Mouse (Mus musculus): ENCODE data around the gene Acvr1. TPM values are rescaled to one million over a fixed set of nuclear protein-coding genes. Genes with fewer than 3 reads are reported as not detected.

Acvr1 gene
- polyA plus RNA-seq, 1 experiment from 2014 or later, result 4.5 TPM

DNA sequence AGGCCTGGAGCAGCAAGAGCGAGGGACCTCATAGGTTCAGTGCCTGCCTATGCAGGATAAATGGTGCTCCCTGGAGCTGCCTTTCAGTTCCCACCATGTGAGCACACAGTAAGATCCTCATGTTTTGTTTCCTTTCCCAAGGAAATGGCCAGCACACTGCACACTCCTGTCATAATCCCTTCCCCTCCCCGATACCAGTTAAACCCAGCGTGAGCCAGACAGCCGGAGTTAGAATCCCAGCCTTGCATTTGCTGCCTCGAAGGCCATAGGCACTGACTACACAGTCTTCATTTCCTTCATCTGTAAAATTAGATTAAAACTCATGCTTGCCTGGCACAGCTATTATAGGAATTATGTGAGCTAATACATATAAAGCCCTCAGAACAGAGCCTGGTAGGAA is 37.6 kb downstream of the Acvr1 start:
- no peaks in the 10 kb centered on the region for H3K9me3 ChIP-seq (replicated peaks)
- H3K27me3 ChIP-seq (ENCODE audit: low read depth, poor library complexity, severe bottlenecking), result no peaks in the 10 kb centered on the region
- no peaks in the 10 kb centered on the region for H3K36me3 ChIP-seq
- WGBS, result 86% methylated on average over 5 of the region's 5 CpGs
- H3K4me3 ChIP-seq, result no peak overlapping the region
- H3K4me1 ChIP-seq, result peaks cover 64% of the 10 kb centered on the region
- H3K27ac ChIP-seq, result no peak overlapping the region
- DNase-seq (ENCODE audit: low spot score), result no peak

DNA sequence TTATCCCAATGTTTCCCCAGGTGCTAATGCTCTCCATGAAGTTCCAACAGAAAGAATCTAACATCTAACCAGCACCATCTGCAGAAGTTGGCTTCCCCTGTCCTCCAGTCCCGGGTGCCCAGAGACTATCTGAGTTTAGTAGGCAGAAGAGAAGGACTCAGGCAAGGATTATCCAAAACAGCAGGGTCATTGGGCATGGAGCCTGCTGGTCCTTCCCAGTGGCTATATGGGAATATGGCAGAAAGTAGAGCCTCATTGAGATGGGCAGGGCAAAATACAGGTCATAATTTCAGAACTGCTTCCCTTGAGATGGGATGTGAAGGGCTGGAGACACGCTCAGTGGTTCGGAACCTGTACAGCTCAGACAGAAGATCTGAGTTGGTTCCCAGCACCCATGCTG is 39.2 kb downstream of the Acvr1 start:
- H3K4me1 ChIP-seq, result peaks cover 48% of the 10 kb centered on the region
- 90% methylated on average over 3 of the region's 3 CpGs for whole genome bisulfite sequencing
- H3K4me3 ChIP-seq, result no peak overlapping the region
- no peaks in the 10 kb centered on the region for H3K36me3 ChIP-seq
- no peak for DNase-seq (ENCODE audit: low spot score)
- H3K9me3 ChIP-seq (replicated peaks), result no peaks in the 10 kb centered on the region
- H3K27me3 ChIP-seq (ENCODE audit: low read depth, poor library complexity, severe bottlenecking), result no peaks in the 10 kb centered on the region
- H3K27ac ChIP-seq, result no peak overlapping the region

DNA sequence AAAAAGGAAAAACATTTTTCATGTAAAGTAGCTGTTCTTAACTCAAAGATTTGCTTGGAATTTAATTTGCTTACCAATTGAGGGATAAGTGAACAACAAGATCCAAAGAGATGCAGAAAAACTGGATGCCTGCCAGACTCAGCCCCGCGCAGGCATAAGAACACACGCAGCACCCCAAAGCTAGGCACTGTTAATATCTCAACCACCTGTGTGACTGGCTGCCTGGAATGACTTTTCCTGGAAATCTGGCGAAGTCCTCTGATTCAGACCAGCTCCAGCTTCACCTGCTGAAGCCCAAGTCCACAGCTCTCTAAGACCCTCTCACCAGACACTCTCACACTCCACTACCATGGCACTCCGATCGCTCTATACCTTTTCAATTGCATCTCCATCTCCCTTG is 42.6 kb downstream of the Acvr1 start:
- Histone ChIP-seq H3K4me1 (peaks cover 17% of the 10 kb centered on the region), H3K27me3 (ENCODE audit: low read depth, poor library complexity, severe bottlenecking) (no peaks in the 10 kb centered on the region), H3K36me3 (no peaks in the 10 kb centered on the region), H3K4me3 (no peak overlapping the region), H3K9me3 (replicated peaks) (no peaks in the 10 kb centered on the region), H3K27ac (no peak overlapping the region)
- 92% methylated on average over 6 of the region's 6 CpGs for WGBS
- no peak for DNase-seq (ENCODE audit: low spot score)

DNA sequence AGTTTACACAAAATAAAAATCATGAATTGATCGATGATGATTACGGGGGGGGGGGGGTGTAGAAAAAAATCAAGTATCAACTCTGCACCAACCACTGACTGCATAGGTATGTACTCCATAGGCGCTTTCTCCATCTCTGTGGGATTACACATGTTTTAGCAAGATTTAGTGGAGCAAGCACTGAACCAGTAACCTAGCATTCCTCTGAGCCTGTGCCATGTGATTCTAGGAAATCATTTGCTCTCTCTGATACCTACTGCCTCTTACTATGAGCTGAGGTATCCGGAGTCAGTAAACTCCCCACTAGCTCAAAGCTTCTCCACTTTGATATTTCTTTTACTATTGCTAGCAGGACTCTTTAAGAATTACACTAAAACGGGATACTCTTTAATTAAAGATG is 43.1 kb downstream of the Acvr1 start:
- Histone ChIP-seq H3K27me3 (ENCODE audit: low read depth, poor library complexity, severe bottlenecking) (no peaks in the 10 kb centered on the region), H3K4me1 (peaks cover 15% of the 10 kb centered on the region), H3K9me3 (replicated peaks) (no peaks in the 10 kb centered on the region), H3K36me3 (no peaks in the 10 kb centered on the region), H3K27ac (no peak overlapping the region), H3K4me3 (no peak overlapping the region)
- WGBS, result 94% methylated on average over 5 of the region's 5 CpGs
- DNase-seq (ENCODE audit: low spot score), result no peak

DNA sequence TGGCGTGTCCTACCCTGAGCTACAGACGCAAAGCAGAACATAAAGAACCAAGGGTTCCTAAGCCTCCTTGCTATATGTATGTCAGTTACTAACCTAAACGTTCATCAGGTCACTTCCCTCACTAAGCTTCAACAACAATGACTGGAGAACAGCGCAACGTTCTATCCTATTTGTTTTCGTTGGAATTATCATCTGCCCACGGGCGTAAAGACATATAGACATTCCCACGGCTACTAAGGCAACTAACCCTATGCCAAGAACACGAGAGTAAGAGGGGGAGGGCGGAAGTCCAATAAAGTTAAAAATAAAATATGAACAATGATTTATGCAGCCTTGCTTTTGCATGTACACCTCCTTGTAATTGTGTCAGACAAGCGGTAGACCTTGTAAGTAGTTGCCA is 43.9 kb downstream of the Acvr1 start:
- no peak for DNase-seq (ENCODE audit: low spot score)
- Histone ChIP-seq H3K4me3 (no peak overlapping the region), H3K9me3 (replicated peaks) (no peaks in the 10 kb centered on the region), H3K27ac (no peak overlapping the region), H3K27me3 (ENCODE audit: low read depth, poor library complexity, severe bottlenecking) (no peaks in the 10 kb centered on the region), H3K36me3 (no peaks in the 10 kb centered on the region), H3K4me1 (peaks cover 10% of the 10 kb centered on the region)
- WGBS, result 91% methylated on average over 12 of the region's 12 CpGs

DNA sequence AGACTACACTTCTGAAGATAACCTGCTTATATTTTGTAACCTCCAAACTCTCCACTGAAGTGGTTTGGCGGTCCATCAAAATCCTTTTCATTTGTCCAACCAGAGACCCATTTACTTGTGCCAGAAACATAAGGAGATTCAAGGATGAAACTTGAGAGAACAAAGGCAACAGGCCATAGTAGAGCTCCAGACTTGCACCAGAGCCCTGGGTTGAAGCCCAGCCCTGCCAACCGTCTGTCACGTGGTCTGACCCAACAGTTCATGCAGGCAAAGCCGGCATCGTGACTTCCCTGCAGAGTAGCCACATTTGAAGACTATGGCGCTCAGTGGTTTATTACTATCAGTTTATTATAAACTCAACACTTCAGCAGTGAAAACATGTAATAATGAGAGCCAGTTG is 45.3 kb downstream of the Acvr1 start:
- H3K36me3 ChIP-seq, result no peaks in the 10 kb centered on the region
- no peaks in the 10 kb centered on the region for H3K27me3 ChIP-seq (ENCODE audit: low read depth, poor library complexity, severe bottlenecking)
- no peak overlapping the region for H3K4me3 ChIP-seq
- no peak for DNase-seq (ENCODE audit: low spot score)
- H3K27ac ChIP-seq, result no peak overlapping the region
- no peaks in the 10 kb centered on the region for H3K4me1 ChIP-seq
- WGBS, result 87% methylated on average over 6 of the region's 6 CpGs
- H3K9me3 ChIP-seq (replicated peaks), result no peaks in the 10 kb centered on the region

DNA sequence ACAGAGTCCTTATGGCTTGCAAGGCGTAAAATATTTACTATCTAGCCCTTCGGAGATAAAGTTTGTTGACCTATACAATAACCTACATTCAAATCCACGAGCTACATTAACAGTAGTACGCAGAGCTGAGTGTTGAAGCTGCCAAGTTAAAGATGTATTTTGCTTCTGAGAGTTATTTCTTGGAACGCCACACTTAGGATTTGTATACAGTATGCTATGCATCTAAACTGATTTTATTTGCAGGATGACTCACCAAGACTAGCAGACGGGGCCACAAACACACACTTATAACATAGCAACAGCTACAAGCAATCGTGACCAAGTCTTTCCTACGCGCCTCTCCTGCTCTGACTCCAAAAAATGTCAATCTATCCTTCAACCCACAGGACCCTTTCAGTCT is 46.2 kb downstream of the Acvr1 start:
- H3K4me1 ChIP-seq, result peaks cover 8% of the 10 kb centered on the region
- no peaks in the 10 kb centered on the region for H3K9me3 ChIP-seq (replicated peaks)
- WGBS, result 96% methylated on average over 9 of the region's 9 CpGs
- no peak for DNase-seq (ENCODE audit: low spot score)
- H3K27ac ChIP-seq, result no peak overlapping the region
- no peak overlapping the region for H3K4me3 ChIP-seq
- no peaks in the 10 kb centered on the region for H3K27me3 ChIP-seq (ENCODE audit: low read depth, poor library complexity, severe bottlenecking)
- no peaks in the 10 kb centered on the region for H3K36me3 ChIP-seq

DNA sequence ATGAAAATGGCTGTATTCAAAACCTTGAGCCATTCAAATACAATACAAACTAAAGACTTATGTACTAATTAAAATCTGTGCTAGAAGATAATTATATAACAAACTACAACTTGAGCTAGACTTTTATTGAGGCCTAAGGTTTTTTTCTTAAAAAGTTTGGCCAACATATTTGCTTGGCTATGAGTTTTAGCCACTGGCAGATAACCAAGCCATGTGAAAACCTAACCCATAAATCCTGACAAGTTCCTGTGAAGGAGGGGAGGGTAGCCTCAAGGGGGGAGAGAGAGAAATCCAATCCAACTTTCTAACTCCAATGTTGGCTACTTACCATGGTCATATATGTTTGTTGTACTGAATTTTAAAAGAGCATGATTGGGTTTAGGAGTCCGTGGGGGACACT is 48.4 kb downstream of the Acvr1 start:
- no peaks in the 10 kb centered on the region for H3K9me3 ChIP-seq (replicated peaks)
- no peaks in the 10 kb centered on the region for H3K36me3 ChIP-seq
- H3K27ac ChIP-seq, result no peak overlapping the region
- no peak for DNase-seq (ENCODE audit: low spot score)
- no peaks in the 10 kb centered on the region for H3K27me3 ChIP-seq (ENCODE audit: low read depth, poor library complexity, severe bottlenecking)
- H3K4me3 ChIP-seq, result no peak overlapping the region
- WGBS, result 93% methylated on average over 1 of the region's 1 CpGs
- H3K4me1 ChIP-seq, result peaks cover 8% of the 10 kb centered on the region

DNA sequence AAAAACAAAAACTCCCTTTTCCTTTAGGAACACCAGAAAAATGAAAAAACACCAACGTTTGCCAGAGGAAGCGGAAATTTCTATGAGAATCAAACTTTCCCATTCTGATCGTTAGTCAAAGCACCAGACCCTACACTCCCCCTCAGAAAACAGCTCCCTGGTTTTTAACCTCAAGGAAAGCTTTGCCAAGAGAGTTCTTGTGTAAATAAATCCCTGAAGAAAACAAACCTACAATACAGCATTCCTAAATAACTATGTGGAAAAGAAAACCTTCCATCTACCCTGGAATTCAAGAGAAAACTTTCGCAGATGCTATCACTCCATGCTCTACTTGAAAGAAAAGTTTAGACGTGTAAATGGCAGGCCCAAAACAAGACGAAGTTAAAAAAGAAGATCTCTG is 50.0 kb downstream of the Acvr1 start:
- Histone ChIP-seq H3K27ac (no peak overlapping the region), H3K36me3 (no peaks in the 10 kb centered on the region), H3K4me3 (no peak overlapping the region), H3K9me3 (replicated peaks) (no peaks in the 10 kb centered on the region), H3K27me3 (ENCODE audit: low read depth, poor library complexity, severe bottlenecking) (no peaks in the 10 kb centered on the region), H3K4me1 (peaks cover 11% of the 10 kb centered on the region)
- DNase-seq (ENCODE audit: low spot score), result no peak
- WGBS, result 72% methylated on average over 6 of the region's 6 CpGs

DNA sequence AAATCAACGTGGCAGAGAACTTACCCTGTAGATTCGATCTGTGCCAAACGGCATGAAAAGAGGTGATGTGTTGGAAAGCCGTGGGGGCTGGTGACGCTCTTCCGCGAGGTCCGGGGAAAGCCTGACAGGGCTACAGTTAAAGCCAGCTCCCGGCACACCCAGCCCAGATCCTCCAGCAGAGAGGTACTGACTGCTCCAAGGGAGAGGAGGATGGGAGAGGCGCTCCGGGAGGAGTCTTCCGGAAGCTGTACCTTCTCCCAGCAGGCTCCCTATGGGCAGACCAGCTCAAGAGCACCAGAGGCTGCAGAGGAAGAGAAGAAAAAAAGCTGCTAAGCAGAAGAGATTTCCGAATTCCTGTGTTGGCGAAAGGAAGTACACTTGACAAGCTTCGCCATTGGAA is 51.0 kb downstream of the Acvr1 start:
- no peak for DNase-seq (ENCODE audit: low spot score)
- Histone ChIP-seq H3K9me3 (replicated peaks) (no peaks in the 10 kb centered on the region), H3K4me3 (no peak overlapping the region), H3K4me1 (peaks cover 11% of the 10 kb centered on the region), H3K27me3 (ENCODE audit: low read depth, poor library complexity, severe bottlenecking) (no peaks in the 10 kb centered on the region), H3K27ac (no peak overlapping the region), H3K36me3 (no peaks in the 10 kb centered on the region)
- whole genome bisulfite sequencing, result 32% methylated on average over 15 of the region's 15 CpGs

DNA sequence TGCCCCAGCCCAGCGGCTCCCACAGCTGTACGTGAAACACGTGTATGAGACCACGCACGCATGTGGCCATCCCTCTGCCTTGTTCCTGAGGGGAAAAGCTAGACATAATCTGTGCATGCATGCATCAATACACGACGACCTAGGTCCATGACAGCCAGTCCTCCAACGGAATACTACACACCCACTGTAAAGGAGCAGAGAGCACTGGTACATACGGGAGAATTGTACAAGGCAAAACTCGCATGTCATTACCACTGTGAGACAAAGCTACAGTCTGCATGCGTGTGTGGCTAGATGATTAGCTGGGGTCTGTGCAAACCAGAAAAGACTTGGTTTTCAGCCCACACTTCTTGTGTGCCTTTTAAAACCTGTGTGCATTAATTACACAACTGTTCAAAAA is 52.5 kb downstream of the Acvr1 start:
- no peak overlapping the region for H3K27ac ChIP-seq
- 96% methylated on average over 11 of the region's 11 CpGs for WGBS

DNA sequence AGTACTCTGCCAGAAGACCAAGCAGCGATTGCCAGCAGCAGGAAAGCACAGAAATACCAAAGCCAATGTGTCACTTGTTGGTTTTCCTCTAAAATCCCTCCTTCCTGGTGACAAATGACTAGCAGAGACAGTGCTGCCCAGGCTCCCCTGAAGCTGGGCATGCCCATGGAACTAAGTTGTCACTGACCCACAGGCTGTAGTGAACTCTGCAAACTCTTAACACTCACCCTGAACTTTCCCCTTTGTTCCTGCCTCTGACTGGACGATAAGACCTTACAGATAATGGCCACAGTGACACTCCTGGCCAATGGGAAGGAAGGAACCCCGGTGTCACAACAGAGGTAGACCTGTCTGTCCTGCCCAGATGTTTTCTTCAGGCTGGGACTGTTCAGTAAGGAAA is 53.7 kb downstream of the Acvr1 start:
- H3K36me3 ChIP-seq, result no peaks in the 10 kb centered on the region
- no peaks in the 10 kb centered on the region for H3K27me3 ChIP-seq (ENCODE audit: low read depth, poor library complexity, severe bottlenecking)
- H3K4me3 ChIP-seq, result no peak overlapping the region
- no peak overlapping the region for H3K27ac ChIP-seq
- no peaks in the 10 kb centered on the region for H3K9me3 ChIP-seq (replicated peaks)
- WGBS, result 81% methylated on average over 3 of the region's 3 CpGs
- no peak for DNase-seq (ENCODE audit: low spot score)
- H3K4me1 ChIP-seq, result peaks cover 13% of the 10 kb centered on the region

More for the DNA sequence above, 52.5 kb downstream of the Acvr1 start:
- no peaks in the 10 kb centered on the region for H3K36me3 ChIP-seq
- no peak for DNase-seq (ENCODE audit: low spot score)
- peaks cover 13% of the 10 kb centered on the region for H3K4me1 ChIP-seq
- H3K27me3 ChIP-seq (ENCODE audit: low read depth, poor library complexity, severe bottlenecking), result no peaks in the 10 kb centered on the region
- H3K9me3 ChIP-seq (replicated peaks), result no peaks in the 10 kb centered on the region
- no peak overlapping the region for H3K4me3 ChIP-seq

DNA sequence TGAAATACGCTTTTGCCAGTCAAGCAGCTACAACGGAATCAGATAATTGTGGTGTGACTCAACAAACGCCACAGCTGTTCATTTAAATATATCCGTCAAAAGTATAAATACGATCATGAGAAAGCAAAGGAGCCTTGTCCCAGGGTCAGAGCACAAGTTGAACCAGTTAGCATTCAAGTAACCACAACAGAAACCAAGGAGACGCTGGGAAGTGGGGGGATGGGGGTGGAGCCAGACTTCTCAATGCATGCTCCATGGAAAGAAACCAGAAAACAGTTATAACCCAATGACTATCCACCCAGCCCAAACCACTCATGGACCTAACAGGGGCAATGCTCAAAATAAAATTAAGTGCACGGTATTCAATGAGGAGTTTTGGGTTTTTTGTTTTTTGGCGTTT is 56.8 kb downstream of the Acvr1 start:
- WGBS, result 84% methylated on average over 8 of the region's 8 CpGs
- Histone ChIP-seq H3K27ac (no peak overlapping the region), H3K9me3 (replicated peaks) (no peaks in the 10 kb centered on the region), H3K4me3 (no peak overlapping the region), H3K36me3 (0 out of 2 replicates have a peak, but pooled peaks cover 2% of the 10 kb centered on the region), H3K4me1 (0 out of 2 replicates have a peak, but pooled peaks cover 6% of the 10 kb centered on the region), H3K27me3 (ENCODE audit: low read depth, poor library complexity, severe bottlenecking) (no peaks in the 10 kb centered on the region)
- no peak for DNase-seq (ENCODE audit: low spot score)

DNA sequence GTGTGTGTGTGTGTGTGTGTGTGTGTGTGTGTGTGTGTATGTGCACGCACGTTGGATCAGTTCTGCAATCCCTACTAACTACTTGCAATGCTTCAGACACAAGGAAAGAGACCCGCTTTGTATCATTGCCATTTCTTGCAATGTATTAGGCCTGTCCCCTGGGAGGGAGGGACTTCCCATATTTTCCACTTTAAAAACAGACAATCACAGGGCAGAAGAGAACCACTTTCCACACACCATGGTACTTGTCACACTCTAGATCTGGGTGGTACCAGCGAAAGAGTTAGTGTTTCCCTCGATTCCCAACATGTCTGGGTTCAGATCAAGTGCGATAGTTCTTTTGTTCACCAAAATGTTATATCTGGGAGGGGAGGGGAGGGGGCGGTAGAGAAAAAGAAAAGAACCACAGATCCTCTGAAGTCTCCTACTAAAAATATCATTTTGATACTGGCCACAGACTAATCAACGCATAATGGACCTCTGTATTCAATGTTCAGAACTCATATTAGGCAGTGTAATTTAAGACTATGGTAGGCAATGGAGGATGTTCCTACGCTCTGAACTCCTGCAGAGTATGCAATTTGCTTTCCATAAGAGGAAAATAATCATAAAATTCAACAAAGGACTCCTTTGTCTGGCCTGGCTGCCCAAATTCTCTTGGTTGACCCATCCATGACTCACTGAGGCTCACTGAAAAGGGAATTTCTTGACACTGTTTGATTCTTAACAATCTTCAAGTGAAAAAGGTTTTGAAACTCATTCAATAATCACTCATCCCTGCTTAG is 61.5 kb downstream of the Acvr1 start:
- Histone ChIP-seq H3K36me3 (0 out of 2 replicates have a peak, but pooled peaks cover 2% of the 10 kb centered on the region), H3K27ac (no peak overlapping the region), H3K27me3 (ENCODE audit: low read depth, poor library complexity, severe bottlenecking) (no peaks in the 10 kb centered on the region), H3K9me3 (replicated peaks) (no peaks in the 10 kb centered on the region), H3K4me1 (0 out of 2 replicates have a peak, but pooled peaks cover 2% of the 10 kb centered on the region), H3K4me3 (no peak overlapping the region)
- WGBS, result 91% methylated on average over 9 of the region's 9 CpGs
- no peak for DNase-seq (ENCODE audit: low spot score)

Data from limb, embryonic 10.5 days (tissue).